Mouse (Mus musculus): ENCODE data around the gene Tbk1. TPM values are rescaled to one million over a fixed set of nuclear protein-coding genes. Genes with fewer than 3 reads are reported as not detected.

Tbk1 gene
- polyA plus RNA-seq, 2 experiments from 2014 or later = 69.4 to 74.8 TPM

DNA sequence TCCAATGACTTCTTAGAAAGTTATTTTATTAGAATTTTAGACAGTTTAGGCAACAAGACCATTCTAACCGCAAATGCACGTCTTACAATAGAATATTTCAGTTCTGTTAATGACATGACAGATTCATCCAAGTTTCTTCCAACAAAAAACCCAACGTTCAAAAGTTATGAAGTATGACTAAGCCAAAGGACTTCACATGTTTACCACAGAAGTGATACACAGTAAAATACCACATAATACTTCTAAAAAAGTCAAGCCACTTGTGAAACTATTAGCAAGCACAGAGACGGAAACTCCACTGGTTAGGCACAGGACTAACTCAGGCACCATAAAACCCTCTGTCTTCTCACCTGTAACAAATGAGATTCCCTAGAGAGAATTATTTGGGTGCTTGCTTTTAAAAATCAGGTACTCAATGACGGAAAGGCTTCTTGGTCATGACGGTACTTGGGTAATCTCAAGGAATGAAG is 819 bp upstream of the Tbk1 start:
- peak; percentile 7 for ATAC-seq

DNA sequence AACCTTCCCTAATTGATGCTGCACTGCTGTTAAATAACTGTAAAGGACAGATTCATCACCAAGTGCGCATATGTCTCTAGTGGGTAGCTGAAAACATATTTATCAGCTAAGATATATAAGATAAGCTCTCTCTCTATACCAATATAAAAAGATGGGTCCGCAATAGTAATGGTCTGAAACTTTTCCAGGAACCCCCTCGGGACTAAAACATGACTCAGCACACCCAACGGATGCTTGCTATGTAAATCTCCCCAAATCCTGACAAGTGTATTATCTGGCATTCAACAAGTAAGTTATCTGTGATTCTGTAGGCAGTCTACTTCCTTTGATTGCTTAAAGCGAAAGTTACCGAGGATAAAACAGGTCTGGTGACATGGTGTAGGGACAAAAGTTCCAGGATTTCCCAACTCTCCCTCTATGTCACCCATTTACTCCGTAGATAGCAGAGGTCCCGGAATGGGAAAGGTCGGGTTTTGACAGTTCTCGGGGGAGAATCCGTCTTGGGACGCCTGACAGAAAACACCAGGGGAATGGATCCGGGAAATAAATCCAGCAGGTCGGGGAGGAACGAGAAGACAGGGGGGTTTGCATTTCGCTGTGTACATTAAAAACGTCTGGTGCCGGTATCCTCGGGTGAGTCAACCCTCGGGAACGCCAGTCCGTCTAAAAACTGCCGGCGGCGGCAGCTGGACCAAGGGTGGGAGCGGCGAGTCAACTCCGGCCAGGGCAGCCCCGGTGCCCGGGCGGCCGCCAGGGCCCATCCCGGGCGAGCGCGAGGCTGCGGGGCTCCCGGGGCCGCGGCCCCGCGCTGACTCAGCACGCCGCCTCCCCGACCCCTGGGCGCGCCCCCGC is 570 bp downstream of the Tbk1 start:
- peak; percentile 10 for ATAC-seq

GRCm38 (mm10) chr10:121585056-121585790 is 1.4 kb downstream of the Tbk1 start:
- ATAC-seq = no peak

- no peak for ATAC-seq
Measured at GRCm38 (mm10) chr10:121584033-121584432, 2.6 kb downstream of the Tbk1 start.

DNA sequence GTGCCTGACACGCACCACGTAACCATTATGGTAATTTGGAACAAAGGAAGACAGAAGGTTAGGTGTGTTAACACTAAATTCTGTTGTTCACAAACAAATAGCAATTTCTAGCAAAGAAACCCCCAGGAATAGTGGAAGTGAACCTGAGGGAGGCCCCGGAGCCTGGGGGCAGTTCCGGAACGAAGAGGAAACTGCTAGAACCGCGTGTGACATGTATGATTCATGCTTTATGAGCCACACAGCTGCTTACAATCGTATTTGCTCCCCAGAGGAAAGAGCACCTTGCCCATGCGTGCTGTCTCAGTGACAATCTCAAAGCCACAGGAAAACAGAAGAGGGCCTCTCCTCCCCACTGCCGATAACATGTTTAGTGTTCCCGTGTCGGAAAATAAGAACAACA is 3.6 kb downstream of the Tbk1 start:
- no peak for ATAC-seq

DNA sequence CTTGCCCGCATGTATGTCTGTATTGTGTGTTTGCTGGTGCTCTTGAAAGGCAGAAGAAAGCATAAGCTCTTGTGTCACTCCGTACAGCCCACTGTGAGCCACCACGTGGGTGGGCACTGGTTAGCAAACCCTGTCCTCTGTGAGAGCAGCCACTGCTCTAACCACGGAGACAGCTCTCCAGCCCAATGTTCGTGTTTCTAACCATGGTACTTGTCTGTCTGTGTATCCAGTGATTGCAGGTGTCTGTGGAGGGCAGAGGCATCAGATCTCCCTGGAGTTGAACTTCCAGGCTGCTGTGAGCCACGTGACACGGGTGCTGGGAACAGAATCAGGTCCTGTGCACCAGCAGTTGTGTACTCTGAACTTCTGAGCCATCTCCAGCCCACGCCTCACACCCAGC is 4.3 kb downstream of the Tbk1 start:
- ATAC-seq = no peak

GRCm38 (mm10) chr10:121581405-121581804 is 5.2 kb downstream of the Tbk1 start:
- ATAC-seq = no peak

- peak; percentile 64 for ATAC-seq
Measured at GRCm38 (mm10) chr10:121580381-121580780, 6.2 kb downstream of the Tbk1 start.

- no peak for ATAC-seq
Measured at GRCm38 (mm10) chr10:121576372-121576771, 10.2 kb downstream of the Tbk1 start.

GRCm38 (mm10) chr10:121571511-121572147 is 15.0 kb downstream of the Tbk1 start:
- ATAC-seq = no peak

DNA sequence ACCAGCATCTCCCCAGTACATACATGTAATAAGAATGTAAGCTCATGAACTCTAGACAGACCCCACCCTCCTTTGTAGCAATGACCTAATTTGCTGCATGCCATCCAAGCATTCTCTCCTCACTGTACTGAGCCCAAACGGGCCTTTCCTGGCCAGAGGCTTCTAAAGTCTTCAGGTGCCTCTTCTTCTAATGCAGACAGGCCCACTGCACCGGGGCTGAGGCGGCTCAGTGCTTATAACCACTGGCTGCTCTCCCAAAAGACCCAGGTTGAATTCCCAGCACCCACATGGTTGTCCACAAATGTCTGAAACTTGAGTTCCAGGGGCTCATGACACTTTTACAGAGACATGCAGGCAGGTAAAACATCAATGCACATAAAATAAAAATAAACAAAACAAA is 15.6 kb downstream of the Tbk1 start:
- no peak for ATAC-seq

DNA sequence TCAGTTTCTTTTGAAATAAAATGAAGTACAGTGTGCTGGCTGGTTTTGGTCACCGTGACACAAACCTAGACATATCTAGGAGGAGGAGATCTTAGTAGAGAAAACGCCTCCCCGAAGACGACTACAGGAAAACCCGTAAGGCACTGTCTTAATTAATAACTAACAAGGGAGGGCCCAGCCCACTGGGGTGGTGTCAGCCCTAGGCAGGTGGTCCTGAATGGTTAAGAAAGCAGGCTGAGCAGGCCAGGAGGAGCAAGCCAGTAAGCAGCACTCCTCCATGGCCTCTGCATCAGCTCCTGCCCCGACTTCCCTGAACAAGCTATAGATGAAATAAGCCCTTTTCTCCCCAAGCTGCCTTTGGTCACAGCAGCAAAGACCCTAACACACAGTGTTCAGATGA is 16.8 kb downstream of the Tbk1 start:
- ATAC-seq = no peak

DNA sequence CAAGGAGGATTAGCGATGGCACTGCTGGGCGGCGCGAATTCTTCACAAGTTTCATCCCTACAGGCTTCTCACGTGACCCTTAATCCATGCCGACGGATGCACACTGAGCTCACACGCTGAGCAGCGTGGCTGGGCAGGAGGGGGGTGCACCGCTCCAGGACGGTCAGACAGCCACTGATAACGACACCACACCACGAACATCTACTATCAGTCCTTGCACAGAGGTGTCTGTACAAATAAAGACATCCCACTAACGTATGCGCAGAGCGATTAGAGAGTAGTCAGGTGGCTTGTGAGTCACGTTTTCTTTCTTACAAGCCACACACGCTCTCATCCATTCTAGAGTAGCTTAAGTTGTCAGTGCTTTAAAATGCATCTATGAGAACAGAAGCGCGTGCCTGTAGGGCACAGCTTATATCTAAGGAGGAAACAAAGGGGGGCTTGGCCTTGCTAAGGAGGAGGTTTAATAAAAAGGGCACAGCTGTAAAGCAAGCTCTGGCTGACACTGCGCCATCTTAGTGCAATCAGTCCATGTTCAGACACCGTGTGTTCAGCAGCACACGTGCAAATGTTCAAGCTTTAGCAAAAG is 17.5 kb downstream of the Tbk1 start:
- no peak for ATAC-seq

- no peak for ATAC-seq
Measured at GRCm38 (mm10) chr10:121568534-121568933, 18.1 kb downstream of the Tbk1 start.

DNA sequence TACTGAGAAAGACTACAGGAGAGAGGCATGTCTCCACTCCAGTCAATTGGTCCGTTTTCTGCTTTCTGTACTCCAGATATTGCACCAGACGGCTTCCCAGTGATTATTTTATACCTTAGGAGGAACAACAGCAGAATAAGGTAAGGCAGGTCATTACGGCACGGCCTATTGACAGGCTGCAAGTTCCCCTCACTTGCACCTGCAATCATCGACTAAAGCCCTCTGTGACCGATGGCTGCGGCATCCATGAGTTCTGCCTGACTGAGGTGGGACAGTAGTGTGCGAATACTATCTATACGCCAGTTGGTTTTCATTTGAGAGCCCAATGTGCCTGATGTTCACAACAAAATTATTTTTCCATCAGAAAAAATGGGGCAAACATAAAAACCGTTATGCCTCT is 18.6 kb downstream of the Tbk1 start:
- ATAC-seq = no peak

DNA sequence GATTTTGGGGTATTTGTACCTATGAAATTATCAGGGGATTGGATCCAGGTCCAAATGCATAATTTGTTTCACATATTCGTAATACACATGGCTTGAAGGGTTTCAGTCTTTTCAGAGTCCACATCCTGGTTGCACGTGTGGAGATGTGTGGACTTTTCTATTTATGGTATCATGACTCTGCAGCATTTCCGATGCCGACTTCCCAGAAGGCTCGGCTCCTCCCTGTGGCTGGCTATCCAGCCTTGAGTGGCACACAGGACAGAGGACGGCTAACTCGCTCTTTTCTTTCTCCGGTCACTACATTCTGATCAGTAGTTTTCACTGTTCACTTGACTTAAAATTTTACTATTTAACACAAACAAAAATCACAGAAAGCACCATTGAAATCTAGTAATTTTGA is 22.1 kb downstream of the Tbk1 start:
- ATAC-seq = no peak

DNA sequence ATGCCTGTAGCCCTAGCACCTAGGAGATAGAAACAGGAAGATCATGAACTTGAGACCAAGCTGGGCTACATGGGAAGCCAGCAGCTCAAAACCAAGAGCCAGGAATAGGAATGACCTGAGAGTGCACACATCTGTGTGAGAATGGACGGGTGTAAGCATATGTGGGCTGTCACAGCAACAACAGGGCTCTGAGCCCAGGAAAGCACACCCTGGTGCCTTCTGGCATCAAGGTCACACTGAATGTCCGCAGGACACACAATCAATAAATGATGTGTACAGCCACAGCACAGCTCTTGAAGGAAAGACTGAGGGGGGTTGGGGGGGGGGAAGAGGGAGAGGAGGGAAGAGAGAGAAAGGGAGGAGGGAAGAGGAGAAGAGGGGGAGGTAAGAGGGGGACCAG is 28.4 kb downstream of the Tbk1 start:
- no peak for ATAC-seq

- no peak for ATAC-seq
Measured at GRCm38 (mm10) chr10:121556263-121556662, 30.3 kb downstream of the Tbk1 start.

- ATAC-seq = no peak
Measured at GRCm38 (mm10) chr10:121550334-121550733, 36.3 kb downstream of the Tbk1 start.

DNA sequence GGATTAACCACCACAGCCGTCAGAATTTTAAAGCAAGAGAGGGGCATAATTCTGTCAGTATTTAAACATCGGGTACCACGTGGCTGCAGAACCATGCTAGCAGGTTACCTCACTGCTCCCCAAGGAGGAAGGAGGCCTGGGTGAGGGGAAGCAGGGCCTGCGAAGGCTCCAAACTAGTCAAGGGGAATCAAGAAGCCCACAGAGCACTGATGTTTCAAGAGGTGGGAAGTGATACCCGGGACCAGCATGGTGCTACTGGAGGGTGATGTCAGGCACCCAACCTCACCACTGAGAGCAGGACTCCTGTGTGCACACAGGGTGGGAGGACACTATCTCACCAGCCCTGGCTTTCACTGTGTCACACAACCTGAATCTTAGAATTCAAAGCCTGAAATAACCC is 36.9 kb downstream of the Tbk1 start:
- no peak for ATAC-seq

GRCm38 (mm10) chr10:121547162-121547561 is 39.4 kb downstream of the Tbk1 start:
- no peak for ATAC-seq

DNA sequence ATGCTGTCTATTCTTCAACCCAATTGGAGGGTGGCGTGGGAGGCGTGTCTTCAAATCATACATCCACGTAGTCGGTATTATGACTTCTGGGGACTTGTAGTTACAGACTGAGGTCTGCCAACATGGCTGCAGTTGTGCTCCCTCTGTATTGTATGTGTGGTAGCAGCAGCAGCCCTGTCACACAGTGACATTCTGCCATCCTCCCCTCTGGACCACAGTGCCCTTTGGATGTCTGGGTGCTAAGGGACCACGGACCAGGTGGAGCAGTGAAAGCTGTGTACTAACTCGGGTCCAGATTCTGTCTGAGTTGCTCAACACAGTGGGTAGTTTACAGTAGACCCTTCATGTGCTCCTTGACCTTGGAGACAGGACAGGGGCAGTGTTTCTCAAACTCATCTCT is 43.0 kb downstream of the Tbk1 start:
- ATAC-seq = no peak

GRCm38 (mm10) chr10:121542156-121542555 is 44.4 kb downstream of the Tbk1 start:
- ATAC-seq = no peak

All from activated CD4-positive, CD25-positive, alpha-beta regulatory T cell, adult 4 months (primary cell).